Mouse (Mus musculus): Measurements from ENCODE around the gene Sema3g.

Sema3g gene

GRCm38 (mm10) chr14:31195968-31196367 is 21.7 kb upstream of the Sema3g start:
- no peak for DNase-seq (ENCODE audit: low spot score)

- DNase-seq (ENCODE audit: low spot score): no peak
Measured at GRCm38 (mm10) chr14:31197547-31198516, 19.8 kb upstream of the Sema3g start.

- DNase-seq (ENCODE audit: low spot score): no peak
Measured at GRCm38 (mm10) chr14:31199599-31199998, 18.1 kb upstream of the Sema3g start.

GRCm38 (mm10) chr14:31200038-31200437 is 17.6 kb upstream of the Sema3g start:
- no peak for DNase-seq (ENCODE audit: low spot score)

- DNase-seq (ENCODE audit: low spot score): no peak
Measured at GRCm38 (mm10) chr14:31204844-31205243, 12.8 kb upstream of the Sema3g start.

GRCm38 (mm10) chr14:31205244-31205561 is 12.5 kb upstream of the Sema3g start:
- no peak for DNase-seq (ENCODE audit: low spot score)

GRCm38 (mm10) chr14:31205562-31206467 is 11.8 kb upstream of the Sema3g start:
- peak; percentile 40 for DNase-seq (ENCODE audit: low spot score)

GRCm38 (mm10) chr14:31206472-31206981 is 11.1 kb upstream of the Sema3g start:
- DNase-seq (ENCODE audit: low spot score): peak; percentile 81

GRCm38 (mm10) chr14:31207070-31207830 is 10.4 kb upstream of the Sema3g start:
- DNase-seq (ENCODE audit: low spot score): no peak

- no peak for DNase-seq (ENCODE audit: low spot score)
Measured at GRCm38 (mm10) chr14:31208084-31208483, 9.6 kb upstream of the Sema3g start, which contains the start of gene Tnnc1. Gene Tnnc1 (plus strand): TSS chr14:31208312.

GRCm38 (mm10) chr14:31209133-31209557 is 8.5 kb upstream of the Sema3g start:
- no peak for DNase-seq (ENCODE audit: low spot score)

- no peak for DNase-seq (ENCODE audit: low spot score)
Measured at GRCm38 (mm10) chr14:31211854-31212253, 5.8 kb upstream of the Sema3g start.

GRCm38 (mm10) chr14:31212499-31212898 is 5.2 kb upstream of the Sema3g start:
- no peak for DNase-seq (ENCODE audit: low spot score)

GRCm38 (mm10) chr14:31213868-31214267 is 3.8 kb upstream of the Sema3g start:
- no peak for DNase-seq (ENCODE audit: low spot score)

GRCm38 (mm10) chr14:31214684-31215083 is 3.0 kb upstream of the Sema3g start:
- no peak for DNase-seq (ENCODE audit: low spot score)

GRCm38 (mm10) chr14:31215157-31216002 is 2.3 kb upstream of the Sema3g start:
- no peak for DNase-seq (ENCODE audit: low spot score)

- no peak for DNase-seq (ENCODE audit: low spot score)
Measured at GRCm38 (mm10) chr14:31216846-31217245, 814 bp upstream of the Sema3g start, which contains the start of gene Nisch. Gene Nisch (minus strand): TSS chr14:31216946.

GRCm38 (mm10) chr14:31226978-31227377 is 9.3 kb downstream of the Sema3g start:
- DNase-seq (ENCODE audit: low spot score): peak; percentile 77

GRCm38 (mm10) chr14:31228234-31228633 is 10.6 kb downstream of the Sema3g start:
- no peak for DNase-seq (ENCODE audit: low spot score)

- no peak for DNase-seq (ENCODE audit: low spot score)
Measured at GRCm38 (mm10) chr14:31230442-31230841, 12.8 kb downstream of the Sema3g start.
